Mouse (Mus musculus) hindbrain, postnatal 0 days (tissue): ENCODE data around the gene Nop10. TPM values are rescaled to one million over a fixed set of nuclear protein-coding genes. Genes with fewer than 3 reads are reported as not detected.

Experiments used
- ATAC-seq: fragments of 200-750 bp; cut with Nextera tagmentation; 2 replicates; pipeline ENCODE4 v1.8.0; 2017; ENCODE audit warnings: mild to moderate bottlenecking, moderate TSS enrichment, moderate library complexity
- DNase-seq: peaks from one replicate; pipeline ENCODE4 v3.0.0-alpha.2; 2015; ENCODE audit warnings: low spot score
- H3K27ac ChIP-seq: fragments of 300-500 bp; sonication (generic); 2 replicates; pipeline ENCODE4 v1.5.1; 2014; ENCODE audit warnings: mild to moderate bottlenecking
- H3K27me3 ChIP-seq: fragments of 300-500 bp; sonication (generic); 2 replicates; pipeline ENCODE4 v1.6.1; 2014; ENCODE audit warnings: low read length, mixed read lengths; ENCODE audit not compliant: insufficient read depth
- H3K36me3 ChIP-seq: fragments of 300-500 bp; sonication (generic); 2 replicates; pipeline ENCODE4 v1.6.1; 2014; ENCODE audit warnings: low read length, mixed read lengths; ENCODE audit not compliant: insufficient read depth
- H3K4me1 ChIP-seq: fragments of 300-500 bp; sonication (generic); 2 replicates; pipeline ENCODE4 v1.6.1; 2014; ENCODE audit warnings: antibody characterized with exemption, low read length, mixed read lengths; ENCODE audit not compliant: insufficient read depth
- H3K4me2 ChIP-seq: fragments of 300-500 bp; sonication (generic); 2 replicates; pipeline ENCODE4 v1.6.1; 2014; ENCODE audit warnings: low read depth, mild to moderate bottlenecking, low read length, moderate library complexity, mixed read lengths
- H3K4me3 ChIP-seq: fragments of 300-500 bp; sonication (generic); 2 replicates; pipeline ENCODE4 v1.5.1; 2014; ENCODE audit warnings: low read length
- H3K9ac ChIP-seq: fragments of 300-500 bp; sonication (generic); replicated peaks from 2 replicates; pipeline ENCODE4 v1.6.1; 2014; ENCODE audit warnings: mild to moderate bottlenecking, low read length, moderate library complexity, mixed read lengths
- H3K9me3 ChIP-seq: fragments of 300-500 bp; sonication (generic); 2 replicates; pipeline ENCODE4 v1.6.1; 2016; ENCODE audit warnings: low read length, mixed read lengths
- CTCF ChIP-seq: IDR thresholded peaks from 2 replicates; pipeline ENCODE4 v1.5.1; 2016; ENCODE audit warnings: antibody characterized with exemption, control low read depth, low read depth
- WGBS: fragments of 180-500 bp; shearing (Covaris S2); extraction: QIAGEN DNeasy Blood & Tissue Kit; methylation state at CpG from one replicate; pipeline ENCODE4 v1.1.7; 2014; 5-methylcytosine and 5-hydroxymethylcytosine counted together
- polyA plus RNA-seq: library from polyadenylated mRNA; unstranded; fragments of >200 nt; fragmentation: Nextera tagmentation; extraction: Ambion mirVana; gene quantifications from 2 replicates; pipeline ENCODE4 v1.2.1, GENCODE M21; 2015
- total RNA-seq: library from RNA; depleted of rRNA; stranded (reverse); fragments of >200 nt; gene quantifications from 2 replicates; pipeline ENCODE4 v1.2.3, GENCODE M21; 2014

Gene Nop10
- total and polyA plus RNA-seq, 2 experiments from 2014 or later = 115 to 183 TPM

GRCm38 (mm10) chr2:112264364-112264763 is 2.6 kb downstream of the Nop10 start:
- Histone ChIP-seq H3K36me3 (no peaks in the 10 kb centered on the region), H3K4me3 (no peak overlapping the region), H3K27ac (no peak overlapping the region), H3K9ac (no peak overlapping the region), H3K4me2 (no peak overlapping the region), H3K9me3 (no peaks in the 10 kb centered on the region), H3K27me3 (no peaks in the 10 kb centered on the region), H3K4me1 (peaks cover 19% of the 10 kb centered on the region)
- ATAC-seq (no peak), DNase-seq (no peak)
- WGBS = 80% methylated on average over 4 of the region's 4 CpGs
- TF ChIP-seq CTCF = no peak

GRCm38 (mm10) chr2:112265448-112266241 is 3.9 kb downstream of the Nop10 start, which contains the start of gene Slc12a6:
Slc12a6 (plus strand) TSS chr2:112265825.
- no peak for TF ChIP-seq CTCF
- DNase-seq (peak; percentile 94), ATAC-seq (peak; percentile 95)
- H3K4me2 ChIP-seq = peak within 1 kb of the TSS; percentile 87
- WGBS = under 1% methylated on average over 76 of the region's 85 CpGs
- H3K27me3 ChIP-seq = no peaks in the 10 kb centered on the region
- no peaks in the 10 kb centered on the region for H3K36me3 ChIP-seq
- H3K4me3 ChIP-seq = peak within 1 kb of the TSS; percentile 87
- H3K9me3 ChIP-seq = no peaks in the 10 kb centered on the region
- peaks cover 22% of the 10 kb centered on the region for H3K4me1 ChIP-seq
- peak within 1 kb of the TSS; percentile 85 for H3K9ac ChIP-seq
- peak within 1 kb of the TSS; percentile 96 for H3K27ac ChIP-seq

DNA sequence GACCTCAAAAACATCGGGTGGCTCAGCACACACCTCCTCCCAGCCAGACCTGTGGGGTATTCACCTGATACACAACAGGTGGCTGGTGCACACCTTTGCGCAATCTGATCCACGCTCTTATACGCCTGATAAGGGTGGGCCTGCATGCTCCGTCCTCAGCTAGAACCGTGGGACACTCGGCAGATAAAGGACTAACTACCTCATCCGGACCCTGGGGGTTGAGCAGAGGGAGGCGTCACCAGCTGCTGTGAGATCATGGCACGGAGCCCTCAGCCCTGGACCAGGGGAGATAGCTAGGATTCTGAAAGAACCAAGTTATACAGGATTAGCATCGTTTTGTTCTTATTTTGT is 4.5 kb downstream of the Nop10 start, which contains the start of gene Gm21985:
Gene Gm21985 (plus strand): TSS at position 73 of the 351 bp plus-strand sequence.
- H3K9me3 ChIP-seq = no peaks in the 10 kb centered on the region
- H3K36me3 ChIP-seq = no peaks in the 10 kb centered on the region
- H3K27me3 ChIP-seq = no peaks in the 10 kb centered on the region
- H3K4me1 ChIP-seq = peaks cover 22% of the 10 kb centered on the region
- ATAC-seq = peak; percentile 38
- TF ChIP-seq CTCF = no peak
- H3K27ac ChIP-seq = peak within 1 kb of the TSS; percentile 96
- peak; percentile 63 for DNase-seq
- peak within 1 kb of the TSS; percentile 85 for H3K9ac ChIP-seq
- WGBS = under 1% methylated on average over 11 of the region's 11 CpGs
- H3K4me3 ChIP-seq = peak within 1 kb of the TSS; percentile 87
- peak within 1 kb of the TSS; percentile 87 for H3K4me2 ChIP-seq

DNA sequence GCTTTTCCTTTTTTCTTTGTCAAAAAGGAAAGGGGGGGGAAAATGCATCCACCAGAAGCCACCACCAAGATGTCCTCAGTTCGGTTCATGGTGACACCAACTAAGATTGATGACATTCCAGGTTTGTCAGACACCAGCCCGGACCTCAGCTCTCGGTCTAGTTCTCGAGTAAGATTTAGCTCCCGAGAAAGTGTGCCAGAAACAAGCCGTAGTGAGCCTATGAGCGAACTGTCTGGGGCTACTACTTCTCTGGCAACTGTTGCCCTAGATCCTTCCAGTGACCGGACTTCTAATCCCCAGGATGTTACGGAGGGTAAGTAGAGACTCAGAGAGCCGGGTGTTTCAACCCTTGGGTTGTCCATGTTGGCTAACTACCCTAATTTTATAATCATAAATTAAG is 5.1 kb downstream of the Nop10 start:
- Histone ChIP-seq H3K27ac (peak overlapping the region; percentile 96; the same call in 1 of the 2 replicates), H3K9ac (peak overlapping the region; percentile 85), H3K4me2 (peak overlapping the region; percentile 87), H3K4me1 (peaks cover 22% of the 10 kb centered on the region), H3K27me3 (no peaks in the 10 kb centered on the region), H3K4me3 (peak overlapping the region; percentile 87), H3K9me3 (no peaks in the 10 kb centered on the region), H3K36me3 (no peaks in the 10 kb centered on the region)
- TF ChIP-seq CTCF = no peak
- 19% methylated on average over 10 of the region's 10 CpGs for WGBS
- peak; percentile 27 for DNase-seq
- no peak for ATAC-seq

DNA sequence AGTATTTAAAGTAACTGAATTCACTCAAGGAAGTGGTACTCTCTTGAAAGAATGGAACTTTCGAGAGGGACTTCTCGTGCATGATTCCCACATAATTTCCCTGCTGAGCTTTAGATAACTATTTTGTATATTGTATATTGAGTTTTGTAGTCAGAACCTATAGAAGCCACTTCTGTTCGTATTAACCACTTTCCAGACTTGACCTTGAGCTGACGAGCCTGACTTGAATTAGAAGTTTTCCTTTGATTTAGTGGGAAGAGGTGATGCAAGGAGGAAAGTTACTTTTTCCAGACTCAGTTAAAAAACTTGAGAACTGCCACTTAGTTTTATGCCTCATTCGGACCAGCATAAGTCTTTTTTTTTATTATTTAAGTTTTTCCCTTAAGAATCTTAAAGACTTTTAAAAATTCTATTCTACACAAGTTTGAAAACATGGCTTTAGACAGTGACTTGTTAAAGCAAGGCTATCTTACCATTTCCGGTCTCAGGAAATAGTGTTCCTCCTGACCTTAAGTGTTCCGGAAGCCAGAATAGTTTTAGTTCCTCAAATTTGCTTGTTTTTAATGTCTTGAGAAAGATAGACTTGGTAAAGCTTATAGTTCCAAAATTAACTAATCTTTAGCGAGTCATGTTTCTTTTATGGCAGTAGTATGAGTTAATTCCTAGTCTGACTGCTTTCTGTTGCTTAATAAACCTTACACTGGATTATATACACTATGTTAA is 6.0 kb downstream of the Nop10 start:
- TF ChIP-seq CTCF = no peak
- Histone ChIP-seq H3K9me3 (no peaks in the 10 kb centered on the region), H3K27ac (no peak overlapping the region), H3K4me2 (peak overlapping the region; percentile 87), H3K27me3 (no peaks in the 10 kb centered on the region), H3K4me1 (peaks cover 20% of the 10 kb centered on the region), H3K4me3 (peak overlapping the region; percentile 87), H3K9ac (no peak overlapping the region; the same call in 1 of the 2 replicates), H3K36me3 (no peaks in the 10 kb centered on the region)
- ATAC-seq (no peak), DNase-seq (no peak)
- 68% methylated on average over 8 of the region's 8 CpGs for WGBS

DNA sequence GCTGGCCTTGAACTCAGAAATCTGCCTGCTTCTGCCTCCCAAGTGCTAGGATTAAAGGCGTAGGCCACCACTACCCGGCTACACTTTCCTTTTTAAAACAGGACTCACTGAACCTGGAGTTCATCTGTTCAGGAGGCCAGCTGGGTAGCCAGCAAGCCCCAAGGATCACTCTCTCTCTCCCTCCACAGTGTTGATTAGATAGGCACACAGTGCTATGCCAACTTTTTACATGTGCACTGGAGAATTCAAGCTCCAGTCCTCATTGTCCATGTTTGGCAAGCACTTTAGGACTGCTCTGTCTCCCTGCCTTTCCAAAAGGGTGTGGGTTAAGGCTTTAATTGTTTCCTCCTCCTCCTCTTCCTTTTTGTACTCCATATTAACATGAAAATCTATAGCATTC is 8.3 kb downstream of the Nop10 start:
- no peak for ATAC-seq
- WGBS = 96% methylated on average over 2 of the region's 2 CpGs
- Histone ChIP-seq H3K9ac (no peak overlapping the region), H3K4me2 (no peak overlapping the region; the same call in 1 of the 2 replicates), H3K27ac (no peak overlapping the region), H3K4me3 (no peak overlapping the region), H3K27me3 (no peaks in the 10 kb centered on the region), H3K4me1 (peaks cover 17% of the 10 kb centered on the region), H3K36me3 (no peaks in the 10 kb centered on the region), H3K9me3 (no peaks in the 10 kb centered on the region)
- no peak for TF ChIP-seq CTCF
- DNase-seq = no peak

DNA sequence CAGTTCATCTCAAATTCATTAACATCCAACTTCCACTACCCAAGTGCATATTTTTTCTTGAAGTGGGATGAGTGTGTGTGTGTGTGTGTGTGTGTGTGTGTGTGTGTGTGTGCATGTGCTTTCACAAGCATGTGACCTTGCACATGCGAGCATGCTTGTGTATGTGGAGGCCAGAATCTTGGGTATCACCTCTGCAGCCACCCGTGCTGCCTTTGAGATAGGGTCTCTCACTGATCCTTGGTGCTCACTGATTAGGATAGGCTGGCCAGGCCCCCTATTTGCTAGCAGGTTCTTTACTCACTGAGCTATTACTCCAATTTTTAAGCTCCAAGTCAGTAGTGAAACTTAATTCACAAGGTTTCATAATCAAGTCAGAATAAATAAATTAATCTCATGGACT is 11.2 kb downstream of the Nop10 start:
- Histone ChIP-seq H3K36me3 (no peaks in the 10 kb centered on the region), H3K4me1 (peaks cover 3% of the 10 kb centered on the region; the same call in 1 of the 2 replicates), H3K9ac (no peak overlapping the region), H3K9me3 (no peaks in the 10 kb centered on the region), H3K27me3 (no peaks in the 10 kb centered on the region), H3K4me2 (no peak overlapping the region), H3K27ac (no peak overlapping the region), H3K4me3 (no peak overlapping the region)
- ATAC-seq (no peak), DNase-seq (no peak)
- no peak for TF ChIP-seq CTCF
- 98% methylated on average over 2 of the region's 2 CpGs for WGBS
